Mouse (Mus musculus) heart, adult 2 months (tissue): ENCODE data around the gene Hipk2. TPM values are rescaled to one million over a fixed set of nuclear protein-coding genes. Genes with fewer than 3 reads are reported as not detected.

ENCODE experiments used
- DNase-seq, 2 experiments: peaks; one replicate each; pipeline ENCODE4 v3.0.0; 2021
- H3K27ac ChIP-seq: fragments of 200-600 bp; 2 replicates; pipeline ENCODE4 v1.8.1; 2022
- H3K27me3 ChIP-seq: fragments of 200-500 bp; 2 replicates; pipeline ENCODE4 v1.6.1; 2012; ENCODE audit warnings: mild to moderate bottlenecking, low read length, inconsistent platforms, mixed read lengths; ENCODE audit not compliant: control insufficient read depth, insufficient read depth
- H3K36me3 ChIP-seq: fragments of 200-500 bp; 2 replicates; pipeline ENCODE4 v1.6.1; 2012; ENCODE audit warnings: low read length, inconsistent platforms; ENCODE audit not compliant: control insufficient read depth, insufficient read depth
- H3K4me1 ChIP-seq: fragments of 200-500 bp; 2 replicates; pipeline ENCODE4 v1.6.1; 2011; ENCODE audit warnings: low read length; ENCODE audit not compliant: control insufficient read depth, insufficient read depth
- H3K4me3 ChIP-seq: fragments of 200-600 bp; 2 replicates; pipeline ENCODE4 v1.8.1; 2022
- H3K79me2 ChIP-seq: fragments of 200-500 bp; replicated peaks from 2 replicates; pipeline ENCODE4 v1.6.1; 2012; ENCODE audit warnings: mild to moderate bottlenecking, inconsistent platforms, low read length, moderate library complexity, mixed read lengths; ENCODE audit not compliant: control insufficient read depth, insufficient read depth
- H3K9ac ChIP-seq: fragments of 200-500 bp; 2 replicates; pipeline ENCODE4 v1.6.1; 2012; ENCODE audit warnings: low read depth, mild to moderate bottlenecking, control low read depth, inconsistent platforms, low read length, mixed read lengths
- CTCF ChIP-seq: fragments of 200-600 bp; IDR thresholded peaks from 2 replicates; pipeline ENCODE4 v1.8.1; 2022; ENCODE audit warnings: antibody characterized with exemption, mild to moderate bottlenecking, moderate library complexity
- EP300 ChIP-seq: fragments of 200-500 bp; IDR thresholded peaks from 2 replicates; pipeline ENCODE4 v1.6.1; 2011; ENCODE audit warnings: low read depth, low read length, control low read depth; ENCODE audit not compliant: insufficient read depth
- POLR2A ChIP-seq: fragments of 200-500 bp; IDR thresholded peaks from 2 replicates; pipeline ENCODE4 v1.6.1; 2011; ENCODE audit warnings: mild to moderate bottlenecking, low read depth, low read length, control low read depth; ENCODE audit not compliant: insufficient read depth
- WGBS: fragments of 180-500 bp; shearing (Covaris S2); methylation state at CpG from one replicate; pipeline ENCODE4 v1.1.7; 2018; 5-methylcytosine and 5-hydroxymethylcytosine counted together
- intact Hi-C: fragments of 180-260 bp; cut with DNase I; formaldehyde crosslinking; loops from one replicate; pipeline ENCODE4 v1.15.1; 2025
- polyA plus RNA-seq: library from polyadenylated mRNA; depleted of rRNA; stranded (reverse); fragments of >200 nt; gene quantifications from 2 replicates; pipeline ENCODE4 v1.2.3, GENCODE M21; 2012
- total RNA-seq, 2 experiments: library from RNA; stranded (reverse); gene quantifications; 2 replicates each; pipeline ENCODE4 v1.2.3; 2021

The Hipk2 gene
- total and polyA plus RNA-seq, 3 experiments: 35.9 to 98.5 (median 91.0) TPM

GRCm38 (mm10) chr6:38847958-38848910 is 27.7 kb downstream of the Hipk2 start:
- H3K27ac ChIP-seq: no peak overlapping the region
- DNase-seq: no peak
- H3K4me1 ChIP-seq: peaks cover 29% of the 10 kb centered on the region
- H3K79me2 ChIP-seq: peaks cover 4% of the 10 kb centered on the region
- WGBS: 84% methylated on average over 3 of the region's 3 CpGs
- no peak overlapping the region for H3K4me3 ChIP-seq
- H3K27me3 ChIP-seq: no peaks in the 10 kb centered on the region
- H3K9ac ChIP-seq: no peak overlapping the region
- H3K36me3 ChIP-seq: peaks cover 14% of the 10 kb centered on the region
- TF ChIP-seq POLR2A (no peak), CTCF (no peak), EP300 (no peak)
- intact Hi-C loops: no loop called here

- DNase-seq: no peak
- peaks cover 6% of the 10 kb centered on the region for H3K79me2 ChIP-seq
- no peak overlapping the region for H3K4me3 ChIP-seq
- no peak overlapping the region for H3K27ac ChIP-seq
- H3K4me1 ChIP-seq: peaks cover 23% of the 10 kb centered on the region
- H3K27me3 ChIP-seq: no peaks in the 10 kb centered on the region
- H3K36me3 ChIP-seq: peaks cover 15% of the 10 kb centered on the region
- TF ChIP-seq EP300 (no peak), CTCF (no peak), POLR2A (no peak)
- H3K9ac ChIP-seq: no peak overlapping the region
- intact Hi-C loops: no loop called here
- WGBS: 33% methylated on average over 1 of the region's 1 CpGs
These were observed 28.5 kb downstream of the Hipk2 start for GRCm38 (mm10) chr6:38847447-38847846.

GRCm38 (mm10) chr6:38846330-38847195 is 29.4 kb downstream of the Hipk2 start:
- TF ChIP-seq EP300 (no peak), POLR2A (no peak), CTCF (no peak)
- 38% methylated on average over 6 of the region's 6 CpGs for WGBS
- intact Hi-C loops: no loop called here
- Histone ChIP-seq H3K27ac (no peak overlapping the region), H3K9ac (no peak overlapping the region), H3K27me3 (no peaks in the 10 kb centered on the region), H3K4me3 (no peak overlapping the region), H3K4me1 (peaks cover 21% of the 10 kb centered on the region), H3K79me2 (peaks cover 6% of the 10 kb centered on the region; the same call in 1 of the 2 replicates), H3K36me3 (peaks cover 15% of the 10 kb centered on the region)
- DNase-seq: no peak

- intact Hi-C loops: no loop called here
- H3K79me2 ChIP-seq: peaks cover 8% of the 10 kb centered on the region; the same call in 1 of the 2 replicates
- H3K36me3 ChIP-seq: peaks cover 15% of the 10 kb centered on the region
- no peak for DNase-seq
- no peak overlapping the region for H3K9ac ChIP-seq
- no peaks in the 10 kb centered on the region for H3K27me3 ChIP-seq
- H3K27ac ChIP-seq: no peak overlapping the region
- H3K4me1 ChIP-seq: peaks cover 21% of the 10 kb centered on the region
- no peak overlapping the region for H3K4me3 ChIP-seq
- 68% methylated on average over 5 of the region's 5 CpGs for WGBS
- no peak for TF ChIP-seq CTCF
- no peak for TF ChIP-seq EP300
- no peak for TF ChIP-seq POLR2A
These were observed 30.1 kb downstream of the Hipk2 start for GRCm38 (mm10) chr6:38845876-38846275.

- intact Hi-C loops: no loop called here
- Histone ChIP-seq H3K36me3 (peaks cover 15% of the 10 kb centered on the region), H3K4me3 (no peak overlapping the region), H3K79me2 (peaks cover 8% of the 10 kb centered on the region; the same call in 1 of the 2 replicates), H3K9ac (no peak overlapping the region), H3K27ac (peak overlapping the region; percentile 18), H3K4me1 (peaks cover 25% of the 10 kb centered on the region), H3K27me3 (no peaks in the 10 kb centered on the region)
- DNase-seq: no peak
- TF ChIP-seq POLR2A (no peak), EP300 (no peak), CTCF (no peak)
- 59% methylated on average over 1 of the region's 1 CpGs for WGBS
These were observed 30.8 kb downstream of the Hipk2 start for GRCm38 (mm10) chr6:38845117-38845516.

- peaks cover 3% of the 10 kb centered on the region for H3K36me3 ChIP-seq
- no peak overlapping the region for H3K9ac ChIP-seq
- DNase-seq: no peak
- intact Hi-C loops: no loop called here
- peak overlapping the region; percentile 44; the same call in 1 of the 2 replicates for H3K27ac ChIP-seq
- WGBS: 86% methylated on average over 3 of the region's 3 CpGs
- H3K4me3 ChIP-seq: no peak overlapping the region
- peaks cover 12% of the 10 kb centered on the region for H3K4me1 ChIP-seq
- H3K79me2 ChIP-seq: peaks cover 5% of the 10 kb centered on the region; the same call in 1 of the 2 replicates
- no peaks in the 10 kb centered on the region for H3K27me3 ChIP-seq
- TF ChIP-seq EP300 (no peak), POLR2A (no peak), CTCF (no peak)
These were observed 34.4 kb downstream of the Hipk2 start for GRCm38 (mm10) chr6:38841551-38841950.
